Mouse (Mus musculus) kidney, adult 2 months (tissue): ENCODE measurements around the gene Tek.

ENCODE experiments used
- CTCF ChIP-seq: fragments of 200-500 bp; conservative IDR thresholded peaks from 2 replicates; pipeline ENCODE4 v1.5.1; 2011; ENCODE audit warnings: low read depth, mild to moderate bottlenecking, control low read depth, low read length, moderate library complexity, mixed read lengths; ENCODE audit not compliant: insufficient read depth, insufficient read length
- POLR2A ChIP-seq: fragments of 200-500 bp; IDR thresholded peaks from one replicate; pipeline ENCODE4 v1.6.1; 2011; ENCODE audit warnings: low read depth, low read length, control low read depth

GRCm38 (mm10) chr4:94781043-94781442, 42.0 kb downstream of the Tek start:
- no peak for TF ChIP-seq CTCF
- no peak for TF ChIP-seq POLR2A
